Mouse (Mus musculus): ENCODE data around the gene Sgk1. TPM values are rescaled to one million over a fixed set of nuclear protein-coding genes. Genes with fewer than 3 reads are reported as not detected.

Gene Sgk1
- polyA plus RNA-seq, 1 experiment from 2014 or later, result 28.2 TPM

- Histone ChIP-seq H3K9me3 (no peaks in the 10 kb centered on the region), H3K36me3 (no peaks in the 10 kb centered on the region), H3K4me3 (no peak overlapping the region), H3K9ac (replicated peaks) (no peak overlapping the region), H3K27ac (replicated peaks) (no peak overlapping the region), H3K4me2 (replicated peaks) (no peak overlapping the region), H3K4me1 (peaks cover 17% of the 10 kb centered on the region), H3K27me3 (peaks cover 18% of the 10 kb centered on the region)
- 79% methylated on average over 5 of the region's 5 CpGs for WGBS
- no peak for ATAC-seq (ENCODE audit: low FRiP score, low read depth)
Measured at GRCm38 (mm10) chr10:21988489-21988888, 106.5 kb downstream of the Sgk1 start.

- Histone ChIP-seq H3K27me3 (peaks cover 18% of the 10 kb centered on the region), H3K4me3 (peak overlapping the region; percentile 25), H3K9me3 (no peaks in the 10 kb centered on the region), H3K27ac (replicated peaks) (no peak overlapping the region), H3K4me1 (peaks cover 17% of the 10 kb centered on the region), H3K4me2 (replicated peaks) (peak overlapping the region; percentile 48), H3K36me3 (no peaks in the 10 kb centered on the region), H3K9ac (replicated peaks) (no peak overlapping the region)
- no peak for ATAC-seq (ENCODE audit: low FRiP score, low read depth)
- 16% methylated on average over 17 of the region's 17 CpGs for WGBS
Measured at GRCm38 (mm10) chr10:21991351-21991840, 109.4 kb downstream of the Sgk1 start.

GRCm38 (mm10) chr10:21991986-21992833, 110.2 kb downstream of the Sgk1 start:
- no peak overlapping the region for H3K9ac ChIP-seq (replicated peaks)
- H3K4me2 ChIP-seq (replicated peaks), result peak overlapping the region; percentile 87
- H3K4me1 ChIP-seq, result peaks cover 17% of the 10 kb centered on the region
- no peak for ATAC-seq (ENCODE audit: low FRiP score, low read depth)
- H3K9me3 ChIP-seq, result no peaks in the 10 kb centered on the region
- peaks cover 18% of the 10 kb centered on the region for H3K27me3 ChIP-seq
- peak overlapping the region; percentile 61 for H3K4me3 ChIP-seq
- no peaks in the 10 kb centered on the region for H3K36me3 ChIP-seq
- H3K27ac ChIP-seq (replicated peaks), result no peak overlapping the region
- 15% methylated on average over 17 of the region's 17 CpGs for WGBS

DNA sequence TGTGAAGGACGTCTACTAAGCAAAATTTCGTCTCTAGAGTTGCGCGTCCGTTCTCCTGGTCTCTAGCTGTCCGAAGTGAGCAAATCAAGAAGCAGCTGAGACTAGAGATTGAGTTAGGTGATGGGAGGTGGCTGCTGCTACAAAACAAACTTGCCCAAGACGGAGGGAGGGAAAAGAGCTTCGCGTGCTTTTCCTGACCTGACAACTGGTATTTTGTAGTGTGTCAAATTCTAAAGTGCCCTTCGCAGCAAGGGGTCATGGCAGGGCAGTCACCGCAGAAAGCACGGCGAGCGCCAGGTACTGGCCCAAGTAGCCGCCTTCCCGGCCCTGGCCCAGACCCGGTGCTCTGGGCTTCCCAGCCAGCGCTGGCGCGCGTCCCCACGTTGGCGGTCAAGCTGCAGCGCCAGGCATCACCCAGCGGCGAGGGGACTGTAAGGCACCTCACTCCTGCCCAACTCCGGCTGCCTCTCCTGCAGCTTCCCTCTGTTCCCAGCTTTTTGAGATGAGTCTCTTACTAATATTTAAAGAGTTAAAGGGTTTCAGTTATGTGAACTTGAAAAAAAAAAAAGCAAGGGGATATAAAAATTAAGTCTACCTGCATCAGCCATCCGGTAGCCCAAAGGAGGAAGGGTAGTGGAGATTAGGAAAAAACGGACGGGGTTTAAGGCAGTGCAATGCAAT, 111.0 kb downstream of the Sgk1 start:
- Histone ChIP-seq H3K9ac (replicated peaks) (peak overlapping the region; percentile 34; the same call in 1 of the 2 replicates), H3K27me3 (peaks cover 18% of the 10 kb centered on the region), H3K4me3 (peak overlapping the region; percentile 61), H3K27ac (replicated peaks) (no peak overlapping the region), H3K9me3 (no peaks in the 10 kb centered on the region), H3K4me2 (replicated peaks) (peak overlapping the region; percentile 87), H3K36me3 (no peaks in the 10 kb centered on the region), H3K4me1 (peaks cover 17% of the 10 kb centered on the region)
- 1% methylated on average over 30 of the region's 30 CpGs for WGBS
- peak; percentile 35; the same call in 1 of the 2 replicates for ATAC-seq (ENCODE audit: low FRiP score, low read depth)

- Histone ChIP-seq H3K27me3 (peaks cover 18% of the 10 kb centered on the region), H3K4me2 (replicated peaks) (peak overlapping the region; percentile 87), H3K4me1 (peaks cover 17% of the 10 kb centered on the region), H3K36me3 (0 out of 2 replicates have a peak, but pooled peaks cover 5% of the 10 kb centered on the region), H3K9me3 (no peaks in the 10 kb centered on the region), H3K27ac (replicated peaks) (peak overlapping the region; percentile 68), H3K4me3 (peak overlapping the region; percentile 61), H3K9ac (replicated peaks) (peak overlapping the region; percentile 64)
- WGBS, result under 1% methylated on average over 60 of the region's 60 CpGs
- ATAC-seq (ENCODE audit: low FRiP score, low read depth), result peak; percentile 81
Measured at GRCm38 (mm10) chr10:21993515-21994373, 111.8 kb downstream of the Sgk1 start.

- peak; percentile 97 for ATAC-seq (ENCODE audit: low FRiP score, low read depth)
- H3K27ac ChIP-seq (replicated peaks), result peak overlapping the region; percentile 68
Measured at GRCm38 (mm10) chr10:21994431-21994914, 112.5 kb downstream of the Sgk1 start.

GRCm38 (mm10) chr10:21995221-21995620, 113.2 kb downstream of the Sgk1 start:
- H3K4me2 ChIP-seq (replicated peaks), result peak overlapping the region; percentile 87
- H3K4me3 ChIP-seq, result peak overlapping the region; percentile 61
- no peaks in the 10 kb centered on the region for H3K9me3 ChIP-seq
- H3K9ac ChIP-seq (replicated peaks), result no peak overlapping the region
- peaks cover 17% of the 10 kb centered on the region for H3K4me1 ChIP-seq
- ATAC-seq (ENCODE audit: low FRiP score, low read depth), result no peak
- H3K27me3 ChIP-seq, result peaks cover 18% of the 10 kb centered on the region
- H3K36me3 ChIP-seq, result 0 out of 2 replicates have a peak, but pooled peaks cover 6% of the 10 kb centered on the region
- WGBS, result 13% methylated on average over 12 of the region's 12 CpGs
- no peak overlapping the region for H3K27ac ChIP-seq (replicated peaks)

More at GRCm38 (mm10) chr10:21994431-21994914, 112.5 kb downstream of the Sgk1 start:
- Histone ChIP-seq H3K36me3 (0 out of 2 replicates have a peak, but pooled peaks cover 6% of the 10 kb centered on the region), H3K4me2 (replicated peaks) (peak overlapping the region; percentile 87), H3K9me3 (no peaks in the 10 kb centered on the region), H3K4me1 (peaks cover 17% of the 10 kb centered on the region), H3K4me3 (peak overlapping the region; percentile 61), H3K9ac (replicated peaks) (peak overlapping the region; percentile 64), H3K27me3 (peaks cover 18% of the 10 kb centered on the region)
- WGBS, result under 1% methylated on average over 40 of the region's 40 CpGs

DNA sequence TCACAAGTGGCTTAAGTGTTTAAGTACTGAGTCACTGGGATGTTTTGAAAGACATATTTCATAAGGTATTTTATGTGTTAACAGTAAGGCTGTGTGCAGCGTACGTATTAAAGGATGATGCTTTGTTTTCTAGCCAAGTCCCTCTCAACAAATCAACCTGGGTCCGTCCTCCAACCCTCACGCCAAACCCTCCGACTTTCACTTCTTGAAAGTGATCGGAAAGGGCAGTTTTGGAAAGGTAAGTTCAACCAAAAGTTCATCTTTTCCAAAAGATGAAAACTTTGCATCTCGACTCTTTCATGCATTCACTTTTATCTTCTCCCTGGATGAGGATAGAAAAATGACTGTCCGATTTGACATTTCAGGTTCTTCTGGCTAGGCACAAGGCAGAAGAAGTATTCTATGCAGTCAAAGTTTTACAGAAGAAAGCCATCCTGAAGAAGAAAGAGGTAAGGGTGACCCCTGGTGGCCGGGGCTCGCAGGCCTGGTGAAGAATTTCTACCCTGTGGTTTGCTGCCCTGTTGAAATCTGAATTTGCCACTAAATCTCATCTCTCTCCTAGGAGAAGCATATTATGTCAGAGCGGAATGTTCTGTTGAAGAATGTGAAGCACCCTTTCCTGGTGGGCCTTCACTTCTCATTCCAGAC, 113.8 kb downstream of the Sgk1 start:
- H3K4me1 ChIP-seq, result peaks cover 17% of the 10 kb centered on the region
- peak overlapping the region; percentile 33 for H3K4me2 ChIP-seq (replicated peaks)
- H3K4me3 ChIP-seq, result 0 out of 2 replicates have a peak overlapping the region, but pooled peaks have one; percentile 14
- no peak for ATAC-seq (ENCODE audit: low FRiP score, low read depth)
- peaks cover 18% of the 10 kb centered on the region for H3K27me3 ChIP-seq
- 62% methylated on average over 11 of the region's 11 CpGs for WGBS
- no peak overlapping the region for H3K27ac ChIP-seq (replicated peaks)
- H3K9ac ChIP-seq (replicated peaks), result no peak overlapping the region
- H3K36me3 ChIP-seq, result 0 out of 2 replicates have a peak, but pooled peaks cover 6% of the 10 kb centered on the region
- no peaks in the 10 kb centered on the region for H3K9me3 ChIP-seq

DNA sequence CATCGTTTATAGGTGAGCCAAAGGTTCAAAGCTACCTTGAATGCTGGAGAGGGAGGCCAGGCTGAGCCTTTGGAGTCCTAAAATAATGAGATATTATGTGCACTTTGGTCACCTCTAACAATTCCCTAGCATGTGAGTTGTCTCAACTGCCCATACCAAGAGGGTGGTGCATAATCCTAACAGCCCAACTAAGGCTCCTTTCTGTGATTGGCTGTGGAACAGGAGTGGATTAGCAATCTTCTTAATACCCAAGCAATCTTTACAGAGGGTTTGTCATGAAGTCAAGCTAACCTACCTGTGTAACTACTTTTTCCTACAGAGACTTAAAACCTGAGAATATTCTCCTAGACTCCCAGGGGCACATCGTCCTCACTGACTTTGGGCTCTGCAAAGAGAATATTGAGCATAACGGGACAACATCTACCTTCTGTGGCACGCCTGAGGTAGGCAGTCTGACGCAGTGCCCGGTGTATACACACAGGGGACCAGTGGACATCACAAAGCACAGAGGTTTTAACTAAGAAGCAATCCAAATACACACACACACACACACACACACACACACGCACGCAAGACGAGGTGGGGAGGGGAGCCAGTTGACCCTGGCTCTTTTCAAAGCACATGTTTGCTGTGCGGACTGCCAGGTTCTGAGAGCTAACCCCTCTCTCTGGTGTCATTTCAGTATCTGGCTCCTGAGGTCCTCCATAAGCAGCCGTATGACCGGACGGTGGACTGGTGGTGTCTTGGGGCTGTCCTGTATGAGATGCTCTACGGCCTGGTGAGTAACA, 114.9 kb downstream of the Sgk1 start:
- 91% methylated on average over 14 of the region's 14 CpGs for WGBS
- 0 out of 2 replicates have a peak, but pooled peaks cover 6% of the 10 kb centered on the region for H3K36me3 ChIP-seq
- no peak overlapping the region for H3K9ac ChIP-seq (replicated peaks)
- H3K4me1 ChIP-seq, result peaks cover 12% of the 10 kb centered on the region
- no peak overlapping the region for H3K27ac ChIP-seq (replicated peaks)
- 0 out of 2 replicates have a peak overlapping the region, but pooled peaks have one; percentile 33 for H3K4me2 ChIP-seq (replicated peaks)
- H3K4me3 ChIP-seq, result no peak overlapping the region
- H3K27me3 ChIP-seq, result peaks cover 12% of the 10 kb centered on the region
- no peak for ATAC-seq (ENCODE audit: low FRiP score, low read depth)
- H3K9me3 ChIP-seq, result no peaks in the 10 kb centered on the region

DNA sequence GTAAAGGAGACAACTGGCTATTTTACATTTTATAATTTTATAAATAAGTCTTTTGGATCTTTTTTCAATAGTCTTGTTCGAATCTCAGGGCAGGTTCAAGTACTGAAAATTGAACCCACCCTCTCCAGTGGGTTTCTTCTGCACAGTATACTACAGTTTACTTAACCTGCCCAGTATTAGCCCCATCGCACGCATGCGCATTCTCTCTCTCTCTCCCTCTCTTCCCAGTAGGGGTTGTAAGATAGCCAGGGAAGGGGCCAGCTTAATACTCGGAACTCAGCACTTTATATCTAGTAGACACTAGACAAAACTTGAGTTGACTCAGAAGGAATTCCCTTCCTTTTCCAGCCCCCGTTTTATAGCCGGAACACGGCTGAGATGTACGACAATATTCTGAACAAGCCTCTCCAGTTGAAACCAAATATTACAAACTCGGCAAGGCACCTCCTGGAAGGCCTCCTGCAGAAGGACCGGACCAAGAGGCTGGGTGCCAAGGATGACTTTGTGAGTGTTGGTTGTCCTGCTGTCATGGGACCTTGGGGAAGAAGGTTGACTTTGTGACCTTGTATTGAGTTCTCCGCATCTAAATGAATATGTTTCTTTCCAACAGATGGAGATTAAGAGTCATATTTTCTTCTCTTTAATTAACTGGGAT, 115.7 kb downstream of the Sgk1 start:
- no peak overlapping the region for H3K4me2 ChIP-seq (replicated peaks)
- no peak overlapping the region for H3K27ac ChIP-seq (replicated peaks)
- ATAC-seq (ENCODE audit: low FRiP score, low read depth), result no peak

More for the DNA sequence above, 115.7 kb downstream of the Sgk1 start:
- Histone ChIP-seq H3K4me3 (no peak overlapping the region), H3K4me1 (peaks cover 4% of the 10 kb centered on the region), H3K9ac (replicated peaks) (no peak overlapping the region), H3K9me3 (no peaks in the 10 kb centered on the region), H3K27me3 (peaks cover 4% of the 10 kb centered on the region), H3K36me3 (0 out of 2 replicates have a peak, but pooled peaks cover 6% of the 10 kb centered on the region)
- WGBS, result 90% methylated on average over 12 of the region's 12 CpGs

Measured in midbrain, embryonic 12.5 days (tissue).